Mouse (Mus musculus) B cell, adult 2 months (primary cell): Measurements from ENCODE around the gene Ift81.
A peak's percentile ranks its signal among the peaks of the same experiment; 100 is the strongest.

Experiments used
- DNase-seq, 2 experiments: peaks; one replicate each; pipeline ENCODE4 v3.0.0; 2022

Ift81 gene

GRCm38 (mm10) chr5:122624952-122625479 lies 10.7 kb upstream of the Ift81 start:
- DNase-seq = no peak

- no peak for DNase-seq
Measured at GRCm38 (mm10) chr5:122623861-122624260, 9.5 kb upstream of the Ift81 start.

GRCm38 (mm10) chr5:122622526-122622925 lies 8.2 kb upstream of the Ift81 start:
- DNase-seq = no peak

GRCm38 (mm10) chr5:122621376-122621886 lies 7.1 kb upstream of the Ift81 start:
- no peak for DNase-seq

- DNase-seq = no peak
Measured at GRCm38 (mm10) chr5:122619686-122620296, 5.5 kb upstream of the Ift81 start.

- DNase-seq = no peak
Measured at GRCm38 (mm10) chr5:122617718-122618117, 3.4 kb upstream of the Ift81 start.

- no peak for DNase-seq
Measured at GRCm38 (mm10) chr5:122611651-122612050, 2.7 kb downstream of the Ift81 start.

- DNase-seq = no peak
Measured at GRCm38 (mm10) chr5:122604894-122605293, 9.4 kb downstream of the Ift81 start.

- DNase-seq = peak; percentile 74 to 81
Measured at GRCm38 (mm10) chr5:122602233-122602632, 12.1 kb downstream of the Ift81 start.

- DNase-seq = no peak
Measured at GRCm38 (mm10) chr5:122595470-122595869, 18.8 kb downstream of the Ift81 start.

GRCm38 (mm10) chr5:122589891-122590290 lies 24.4 kb downstream of the Ift81 start:
- no peak for DNase-seq

GRCm38 (mm10) chr5:122585546-122585945 lies 28.8 kb downstream of the Ift81 start:
- no peak for DNase-seq

- no peak for DNase-seq
Measured at GRCm38 (mm10) chr5:122584093-122584492, 30.2 kb downstream of the Ift81 start.

- no peak for DNase-seq
Measured at GRCm38 (mm10) chr5:122576683-122577329, 37.5 kb downstream of the Ift81 start.

- no peak for DNase-seq
Measured at GRCm38 (mm10) chr5:122572001-122572400, 42.3 kb downstream of the Ift81 start.

GRCm38 (mm10) chr5:122566626-122567025 lies 47.7 kb downstream of the Ift81 start:
- DNase-seq = no peak

GRCm38 (mm10) chr5:122560654-122561053 lies 53.7 kb downstream of the Ift81 start:
- no peak for DNase-seq

GRCm38 (mm10) chr5:122558127-122558526 lies 56.2 kb downstream of the Ift81 start:
- DNase-seq = no peak

GRCm38 (mm10) chr5:122555107-122555506 lies 59.2 kb downstream of the Ift81 start:
- DNase-seq = no peak

- no peak for DNase-seq
Measured at GRCm38 (mm10) chr5:122552638-122553037, 61.7 kb downstream of the Ift81 start.

GRCm38 (mm10) chr5:122550460-122550859 lies 63.9 kb downstream of the Ift81 start:
- DNase-seq = no peak

- DNase-seq = no peak
Measured at GRCm38 (mm10) chr5:122548671-122549070, 65.6 kb downstream of the Ift81 start.

- DNase-seq = no peak
Measured at GRCm38 (mm10) chr5:122547810-122548209, 66.5 kb downstream of the Ift81 start.

- no peak for DNase-seq
Measured at GRCm38 (mm10) chr5:122547251-122547714, 67.0 kb downstream of the Ift81 start.
